Mouse (Mus musculus): Measurements from ENCODE around the gene Ap5m1.
"Not testable (repeated sequence)": the region's sequence is repeated elsewhere in the genome, so short reads cannot be mapped to it uniquely, and the experiment has no call there.

The Ap5m1 gene

GRCm38 (mm10) chr14:49065529-49066273 lies at the start of gene Ap5m1:
Ap5m1 (plus strand) TSS chr14:49066097.
- DNase-seq: peak; percentile 53

DNA sequence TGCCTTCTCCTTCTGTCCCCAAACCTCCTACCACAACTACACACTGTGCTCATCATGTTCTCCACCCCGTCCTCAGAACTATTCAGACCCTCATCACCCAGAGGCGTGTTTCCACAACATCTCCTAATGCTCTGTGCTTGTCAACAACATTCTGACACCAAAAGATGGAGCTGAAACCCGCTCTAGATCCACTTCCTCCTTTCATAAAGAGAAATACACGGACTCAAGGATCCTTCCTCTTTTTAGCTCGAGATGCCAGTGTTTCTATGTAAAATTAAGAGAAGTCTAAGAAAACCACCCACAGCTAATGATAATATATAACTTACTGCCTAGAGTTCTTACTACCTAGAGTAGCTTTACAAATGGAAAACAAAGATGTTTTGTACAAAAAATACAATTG lies 46.1 kb upstream of the Ap5m1 start:
- DNase-seq: no peak

DNA sequence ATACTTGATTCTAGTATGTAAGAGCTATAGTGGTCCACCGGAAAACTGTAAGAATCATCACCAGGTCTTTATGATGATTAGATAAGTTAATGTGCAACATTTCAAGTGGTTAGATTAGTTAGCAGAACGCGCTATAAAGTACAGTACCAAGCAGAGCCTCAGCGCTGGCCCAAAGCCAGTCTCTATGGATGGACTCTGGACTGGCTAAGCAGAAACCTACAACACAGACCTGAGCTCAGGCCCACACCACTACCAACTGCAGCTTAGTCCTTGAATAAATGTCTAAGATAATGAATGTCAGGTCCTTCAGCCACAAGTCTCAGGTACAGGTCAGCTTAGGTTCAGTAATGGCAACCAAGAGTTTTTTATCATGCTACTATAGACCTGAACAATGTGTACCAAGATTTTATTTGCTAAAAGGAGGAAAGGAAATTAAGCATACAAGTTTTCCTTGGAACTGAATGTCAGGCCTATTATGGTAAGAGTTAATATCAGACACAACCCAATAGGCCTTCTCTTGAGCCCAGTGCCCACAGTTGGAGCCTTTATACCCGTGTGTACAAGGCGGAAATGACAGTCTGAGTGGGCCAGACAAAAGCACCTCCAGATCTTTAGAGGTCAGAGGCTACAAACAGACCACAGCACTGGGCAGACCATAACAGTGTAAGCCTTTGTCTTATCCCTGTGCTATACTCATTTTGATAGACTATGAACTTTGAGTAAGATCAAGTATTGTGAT lies 38.7 kb upstream of the Ap5m1 start:
- DNase-seq: no peak

GRCm38 (mm10) chr14:49027779-49028368 lies 38.0 kb upstream of the Ap5m1 start:
- no peak for DNase-seq

GRCm38 (mm10) chr14:49028991-49029390 lies 36.9 kb upstream of the Ap5m1 start:
- DNase-seq: no peak

DNA sequence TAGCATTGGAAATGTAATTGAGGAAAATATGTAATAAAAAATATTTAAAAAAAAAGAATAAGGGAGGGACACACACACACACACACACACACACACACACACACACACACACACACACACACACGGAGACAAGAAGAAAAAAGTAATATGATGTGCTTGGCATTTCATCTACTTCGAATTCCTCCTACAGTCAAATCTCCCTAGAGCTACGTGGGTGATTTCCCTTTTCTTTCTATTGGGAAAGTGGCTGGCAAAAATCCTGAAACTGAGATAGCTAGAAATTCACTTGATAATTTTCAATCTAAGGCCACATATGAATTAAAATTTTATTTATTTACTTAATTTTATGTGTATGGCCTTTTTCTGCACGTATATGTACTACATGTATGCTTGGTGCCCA lies 20.3 kb upstream of the Ap5m1 start:
- DNase-seq: no peak

GRCm38 (mm10) chr14:49049492-49049891 lies 16.4 kb upstream of the Ap5m1 start:
- DNase-seq: no peak

- DNase-seq: no peak
These were observed 2.1 kb upstream of the Ap5m1 start for GRCm38 (mm10) chr14:49063838-49064237.

DNA sequence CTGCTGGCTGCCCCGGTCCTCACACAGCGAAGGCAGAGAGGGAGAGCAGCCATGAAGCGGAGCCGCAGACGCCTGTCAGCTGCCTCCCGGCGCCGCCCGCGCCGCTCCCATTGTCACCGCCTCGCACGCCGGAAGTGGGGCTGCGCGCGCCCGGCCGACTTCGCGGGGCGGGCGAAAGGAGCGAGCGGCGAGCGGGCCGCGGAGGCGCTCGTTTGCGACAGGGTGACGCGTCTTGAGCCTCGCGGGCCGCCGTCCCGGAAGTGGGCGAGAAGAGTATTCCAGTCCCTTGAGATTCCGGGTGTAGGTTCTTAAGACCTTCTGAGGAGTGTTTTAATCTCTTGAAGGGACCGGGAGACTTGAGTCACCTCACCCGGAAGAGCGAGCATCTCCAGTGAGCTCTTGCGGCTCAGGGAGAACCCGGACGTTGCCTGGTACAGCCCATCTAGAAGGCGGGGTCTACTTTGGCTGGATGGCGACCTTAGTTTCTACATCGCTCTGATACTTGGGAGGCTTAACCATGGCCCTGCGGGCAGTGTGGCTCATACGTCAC lies 452 bp downstream of the Ap5m1 start, which contains the start of gene Exoc5:
Exoc5 (minus strand) TSS at position 380 of the 550 bp plus-strand sequence.
- peak; percentile 97 for DNase-seq

DNA sequence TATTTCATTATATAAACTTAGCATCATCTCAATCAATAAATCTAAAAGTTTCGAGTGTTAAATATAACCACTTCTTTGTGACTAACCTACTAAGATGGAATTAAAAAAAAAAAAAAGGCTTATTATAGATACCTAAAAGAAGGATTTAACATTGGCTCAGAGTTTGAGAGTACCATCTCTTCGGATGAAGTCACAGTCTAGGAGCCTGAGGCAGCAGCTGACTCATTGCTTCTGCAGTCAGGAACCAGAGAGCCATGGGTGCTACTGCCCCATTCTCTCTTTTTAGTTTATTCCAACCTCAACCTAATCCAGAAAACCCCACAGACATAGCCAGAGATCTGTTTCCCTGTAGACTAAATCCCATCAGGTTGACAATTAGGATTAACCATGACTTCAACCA lies 6.9 kb downstream of the Ap5m1 start:
- DNase-seq: no peak

DNA sequence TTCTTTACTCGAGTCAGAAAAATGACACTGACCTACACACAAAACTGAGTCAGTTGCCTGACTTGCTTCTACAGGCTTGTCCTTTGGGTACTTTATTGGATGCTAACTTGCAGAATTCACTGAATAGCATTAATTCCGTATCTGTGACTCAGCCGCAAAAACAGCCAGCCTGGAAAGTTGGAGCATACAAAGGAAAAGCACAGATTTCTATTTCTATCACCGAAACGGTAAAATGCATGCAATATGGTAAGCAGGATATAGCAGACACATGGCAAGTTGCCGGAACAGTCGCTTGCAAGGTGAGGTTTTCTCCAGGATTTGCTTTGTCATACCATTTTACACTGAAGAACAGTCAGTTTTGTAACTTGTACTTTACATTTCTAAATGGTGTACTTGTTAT lies 8.0 kb downstream of the Ap5m1 start:
- DNase-seq: no peak

DNA sequence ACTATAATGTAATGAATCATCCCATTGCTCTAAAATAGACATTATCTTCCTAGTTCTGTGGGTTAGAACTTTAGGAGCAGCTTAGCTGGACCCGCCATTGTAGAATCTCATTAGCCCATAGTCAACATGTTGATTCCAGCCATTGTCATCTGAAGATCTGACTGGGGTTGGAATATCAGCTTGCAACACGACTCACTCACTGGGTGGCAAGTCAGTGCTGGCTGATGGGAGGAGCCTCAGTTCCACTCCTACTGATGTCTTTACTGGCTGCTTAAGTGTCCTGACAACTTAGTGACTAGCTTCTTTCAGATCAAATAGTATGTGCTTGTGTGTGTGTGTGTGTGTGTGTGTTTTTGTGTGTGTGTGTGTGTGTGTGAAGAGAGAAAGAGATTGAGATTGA lies 8.5 kb downstream of the Ap5m1 start:
- no peak for DNase-seq

GRCm38 (mm10) chr14:49078820-49079219 lies 12.9 kb downstream of the Ap5m1 start:
- DNase-seq: no peak

- DNase-seq: no peak
These were observed 20.6 kb downstream of the Ap5m1 start for GRCm38 (mm10) chr14:49086522-49086921.

DNA sequence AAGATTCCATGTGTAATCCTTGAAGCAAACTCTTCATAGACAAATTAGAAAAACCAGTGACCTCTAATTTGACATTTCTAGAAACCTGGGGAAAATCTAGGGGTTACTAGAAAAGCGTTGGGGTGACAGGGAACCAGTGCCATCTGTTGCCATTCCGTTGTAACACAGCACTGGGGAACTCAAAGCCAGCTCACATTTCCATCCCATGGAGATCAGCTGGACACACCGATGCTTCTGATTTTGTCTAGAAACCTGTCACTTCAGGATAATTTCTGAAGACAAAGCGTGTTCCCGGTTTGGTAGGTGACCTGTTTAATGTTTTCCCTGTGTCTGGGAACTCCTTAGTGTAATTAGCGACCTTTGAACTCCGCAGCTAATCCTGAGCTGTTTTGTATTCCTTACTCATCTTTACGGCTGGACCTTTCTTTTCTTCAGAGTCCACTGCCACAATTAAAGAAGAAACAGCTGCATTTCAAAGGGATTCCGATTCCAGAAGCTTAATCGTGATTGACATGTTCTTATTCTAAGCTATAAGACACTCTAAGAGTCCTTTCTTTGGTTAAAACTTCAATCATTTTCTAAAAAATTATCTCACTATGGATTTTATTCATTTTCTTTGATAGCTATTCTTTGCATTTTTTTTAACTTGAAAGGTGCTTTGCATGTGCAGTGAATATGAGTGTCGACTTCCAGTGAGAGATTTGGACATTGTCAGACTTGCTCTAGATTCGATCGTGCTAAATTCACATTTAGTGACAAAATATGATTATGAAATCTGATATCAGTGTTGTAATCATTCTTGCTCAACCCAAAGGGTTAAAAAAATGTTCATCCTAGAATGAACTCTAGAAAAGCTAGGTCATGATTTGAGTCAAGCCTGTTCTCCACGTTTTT lies 22.5 kb downstream of the Ap5m1 start:
- DNase-seq: no peak

DNA sequence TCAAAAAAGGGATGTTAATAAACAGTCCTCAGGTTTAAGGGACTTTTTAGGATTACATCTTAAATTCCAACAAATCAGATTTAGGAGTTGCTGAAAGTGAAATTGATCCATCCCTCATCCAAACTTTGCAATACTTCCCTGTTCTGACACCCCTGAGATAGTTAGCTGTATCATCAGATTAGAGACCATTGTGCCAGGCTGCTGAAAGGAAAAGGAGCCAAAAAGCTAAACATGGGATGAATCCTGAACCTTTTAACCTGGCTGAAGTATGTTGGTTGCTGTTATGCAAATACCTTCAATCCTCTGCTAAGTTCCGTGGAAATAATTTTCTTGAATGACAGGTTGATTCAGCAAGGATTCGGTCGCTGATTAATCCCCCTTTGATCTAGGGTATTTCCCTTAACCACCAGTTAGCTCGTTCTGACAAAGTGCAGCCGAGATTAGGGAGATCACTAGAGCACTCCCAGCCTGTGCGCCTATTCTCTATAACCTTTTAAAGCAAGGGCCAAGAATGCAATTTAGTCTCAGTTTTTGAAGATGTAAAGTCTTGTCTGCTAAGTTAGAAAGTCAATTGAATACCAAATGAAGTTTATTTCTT lies 23.7 kb downstream of the Ap5m1 start:
- DNase-seq: no peak

- no peak for DNase-seq
These were observed 24.2 kb downstream of the Ap5m1 start for GRCm38 (mm10) chr14:49090102-49090501.

- DNase-seq: no peak
These were observed 25.4 kb downstream of the Ap5m1 start for GRCm38 (mm10) chr14:49091277-49091676.

- DNase-seq: not testable (repeated sequence)
These were observed 25.9 kb downstream of the Ap5m1 start for GRCm38 (mm10) chr14:49091755-49092154.

GRCm38 (mm10) chr14:49118381-49118780 lies 52.5 kb downstream of the Ap5m1 start:
- DNase-seq: peak; percentile 76

DNA sequence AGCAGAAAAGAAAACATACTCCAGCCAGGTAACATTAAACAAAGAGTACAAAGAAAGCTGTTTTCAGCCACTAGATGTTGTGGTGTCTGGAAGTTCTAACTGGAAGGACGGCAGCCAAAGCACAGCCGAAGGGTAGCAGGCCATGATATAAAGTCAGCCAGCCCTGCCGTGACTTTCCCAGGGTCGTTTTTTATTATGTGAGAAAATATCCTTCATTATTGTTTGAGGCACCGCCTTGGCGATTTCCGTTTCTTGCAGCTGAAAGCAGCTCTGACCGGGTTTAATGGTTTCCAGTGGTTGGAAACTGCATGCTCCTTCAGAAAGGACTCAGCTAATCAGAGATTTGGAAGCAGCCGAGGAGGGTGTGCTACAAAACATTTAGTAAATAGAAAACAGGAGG lies 55.8 kb downstream of the Ap5m1 start:
- no peak for DNase-seq

GRCm38 (mm10) chr14:49127162-49127779 lies 61.4 kb downstream of the Ap5m1 start:
- DNase-seq: no peak

All from lung, postnatal 10 days (tissue).